Mouse (Mus musculus): ENCODE measurements at regions not wholly inside any gene's neighbourhood (a gene's known extent, or its start where the extent isn't known, plus 50 kb on each side); places are given as distances from the start of the nearest gene placed in this dataset.

DNA sequence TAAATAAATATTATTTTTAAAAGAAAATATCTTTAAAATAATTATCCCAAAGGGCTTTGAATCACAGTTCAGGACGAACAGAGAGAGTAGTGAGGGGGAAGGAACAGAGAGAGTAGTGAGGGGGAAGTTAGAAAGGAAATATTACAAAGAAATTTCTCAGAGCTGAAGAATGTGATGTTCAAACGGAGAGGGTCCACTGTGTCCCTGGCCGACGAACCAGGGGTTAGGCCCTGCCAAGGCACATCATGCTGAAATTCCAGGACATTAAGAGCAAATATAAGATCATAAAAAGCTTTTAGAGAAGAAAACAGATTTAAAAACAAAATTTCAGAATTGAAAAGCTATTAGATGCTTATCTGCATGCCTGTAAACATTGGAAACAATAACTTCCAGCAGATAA lies 61.6 kb downstream of the Skor1 start:
- Histone ChIP-seq H3K27me3 (no peaks in the 10 kb centered on the region), H3K36me3 (no peaks in the 10 kb centered on the region), H3K27ac (replicated peaks) (no peak overlapping the region), H3K9me3 (no peaks in the 10 kb centered on the region), H3K4me2 (no peak overlapping the region), H3K4me1 (replicated peaks) (peaks cover 23% of the 10 kb centered on the region), H3K4me3 (no peak overlapping the region), H3K9ac (no peak overlapping the region)
- ATAC-seq (ENCODE audit: low read depth), result no peak
- 78% methylated on average over 4 of the region's 4 CpGs for WGBS

DNA sequence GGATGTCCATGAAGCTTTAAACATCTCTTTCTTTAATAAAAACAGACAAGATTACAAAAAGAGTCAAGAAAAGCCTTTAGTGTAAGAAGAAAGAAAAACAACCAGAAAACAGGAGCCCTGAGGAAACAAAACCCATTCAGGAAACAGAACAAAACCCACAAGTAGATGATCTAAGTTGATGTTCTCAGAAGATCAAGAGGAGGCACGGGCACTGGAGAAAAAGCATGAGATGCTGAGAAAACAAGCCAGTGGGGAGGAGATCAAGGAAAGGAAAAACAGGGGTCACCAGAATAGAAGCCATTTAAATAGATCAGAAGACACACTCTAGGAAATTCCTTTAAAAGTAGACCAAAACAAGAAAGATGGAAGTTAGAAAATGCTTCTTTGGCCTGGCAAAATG lies 62.1 kb downstream of the Skor1 start:
- Histone ChIP-seq H3K27me3 (no peaks in the 10 kb centered on the region), H3K4me1 (replicated peaks) (peaks cover 18% of the 10 kb centered on the region), H3K27ac (replicated peaks) (no peak overlapping the region), H3K4me2 (no peak overlapping the region), H3K9me3 (no peaks in the 10 kb centered on the region), H3K36me3 (no peaks in the 10 kb centered on the region), H3K9ac (no peak overlapping the region), H3K4me3 (no peak overlapping the region)
- 73% methylated on average over 1 of the region's 1 CpGs for WGBS
- ATAC-seq (ENCODE audit: low read depth), result no peak

DNA sequence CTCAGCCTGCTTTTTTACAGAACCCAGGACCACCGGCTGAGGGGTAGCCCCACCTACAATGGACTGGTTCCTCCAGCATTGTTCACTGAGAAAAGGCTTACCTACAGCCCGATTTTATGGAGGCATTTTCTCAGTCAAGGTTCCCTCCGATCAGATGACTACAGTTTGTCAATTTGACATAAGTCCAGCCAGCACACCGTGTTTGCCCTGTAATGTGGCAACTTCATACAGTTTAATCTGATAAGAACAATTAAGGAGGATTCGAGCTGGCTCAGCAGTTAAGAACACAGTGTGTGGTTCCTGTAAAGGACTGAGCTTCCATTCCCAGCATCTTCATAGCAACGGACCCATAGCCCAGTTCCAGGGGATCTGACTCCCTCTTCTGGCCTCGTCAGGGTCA lies 65.9 kb downstream of the Skor1 start:
- 88% methylated on average over 7 of the region's 7 CpGs for WGBS
- no peak overlapping the region for H3K27ac ChIP-seq (replicated peaks)
- ATAC-seq (ENCODE audit: low read depth), result no peak
- no peak overlapping the region for H3K4me2 ChIP-seq
- no peaks in the 10 kb centered on the region for H3K9me3 ChIP-seq
- no peaks in the 10 kb centered on the region for H3K36me3 ChIP-seq
- H3K4me3 ChIP-seq, result no peak overlapping the region
- H3K9ac ChIP-seq, result no peak overlapping the region
- no peaks in the 10 kb centered on the region for H3K4me1 ChIP-seq (replicated peaks)
- H3K27me3 ChIP-seq, result no peaks in the 10 kb centered on the region

DNA sequence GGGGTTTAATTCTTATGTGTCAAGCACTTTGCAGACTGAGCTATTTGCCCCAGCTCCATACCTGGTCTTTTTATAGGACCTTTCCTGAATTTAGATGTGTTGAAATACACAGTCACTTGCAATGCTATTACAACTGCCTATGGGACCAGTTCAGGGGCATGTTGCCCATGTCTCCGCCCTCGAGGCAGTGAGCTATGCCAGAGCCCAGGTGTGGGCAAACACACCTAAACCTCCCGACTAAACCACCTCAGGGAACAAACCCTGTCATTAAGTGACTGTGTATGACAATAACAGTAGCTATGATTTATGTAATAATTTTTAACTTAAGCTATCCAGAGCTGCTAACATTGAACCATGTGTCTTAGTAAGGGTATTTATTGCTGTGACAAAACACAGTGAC lies 66.5 kb downstream of the Skor1 start:
- 88% methylated on average over 3 of the region's 3 CpGs for WGBS
- Histone ChIP-seq H3K4me3 (no peak overlapping the region), H3K27ac (replicated peaks) (no peak overlapping the region), H3K4me2 (no peak overlapping the region), H3K4me1 (replicated peaks) (no peaks in the 10 kb centered on the region), H3K27me3 (no peaks in the 10 kb centered on the region), H3K9me3 (no peaks in the 10 kb centered on the region), H3K36me3 (no peaks in the 10 kb centered on the region), H3K9ac (no peak overlapping the region)
- no peak for ATAC-seq (ENCODE audit: low read depth)

- no peak for ATAC-seq (ENCODE audit: low read depth)
- no peaks in the 10 kb centered on the region for H3K27me3 ChIP-seq
- no peaks in the 10 kb centered on the region for H3K36me3 ChIP-seq
- H3K9ac ChIP-seq, result no peak overlapping the region
- no peaks in the 10 kb centered on the region for H3K9me3 ChIP-seq
- H3K4me3 ChIP-seq, result no peak overlapping the region
- peaks cover 2% of the 10 kb centered on the region; the same call in 1 of the 2 replicates for H3K4me1 ChIP-seq (replicated peaks)
- 71% methylated on average over 5 of the region's 5 CpGs for WGBS
- H3K4me2 ChIP-seq, result no peak overlapping the region
- no peak overlapping the region for H3K27ac ChIP-seq (replicated peaks)
Measured at GRCm38 (mm10) chr9:63080406-63080805, 68.4 kb downstream of the Skor1 start.

DNA sequence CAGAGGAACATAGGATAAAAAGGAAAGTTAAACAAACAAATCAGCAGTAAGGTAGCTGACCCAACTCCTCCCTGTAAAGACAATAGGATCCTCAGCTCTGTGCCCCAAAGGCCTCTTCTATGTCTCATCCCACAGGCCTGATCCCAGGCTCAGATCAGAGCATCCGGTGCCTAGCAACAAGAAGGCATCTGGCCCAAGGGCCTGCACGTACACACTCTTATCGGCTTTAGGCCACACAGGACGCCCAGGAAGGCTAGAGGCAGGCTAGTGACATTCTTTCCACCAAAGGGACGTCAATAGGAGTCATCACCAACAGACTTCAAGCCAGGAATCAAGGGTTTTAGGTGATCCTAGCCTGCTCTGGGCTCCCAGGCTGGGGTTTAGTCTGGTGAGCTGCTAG lies 73.5 kb downstream of the Skor1 start:
- Histone ChIP-seq H3K27ac (replicated peaks) (no peak overlapping the region), H3K9ac (no peak overlapping the region)
- no peak for ATAC-seq (ENCODE audit: low read depth)

DNA sequence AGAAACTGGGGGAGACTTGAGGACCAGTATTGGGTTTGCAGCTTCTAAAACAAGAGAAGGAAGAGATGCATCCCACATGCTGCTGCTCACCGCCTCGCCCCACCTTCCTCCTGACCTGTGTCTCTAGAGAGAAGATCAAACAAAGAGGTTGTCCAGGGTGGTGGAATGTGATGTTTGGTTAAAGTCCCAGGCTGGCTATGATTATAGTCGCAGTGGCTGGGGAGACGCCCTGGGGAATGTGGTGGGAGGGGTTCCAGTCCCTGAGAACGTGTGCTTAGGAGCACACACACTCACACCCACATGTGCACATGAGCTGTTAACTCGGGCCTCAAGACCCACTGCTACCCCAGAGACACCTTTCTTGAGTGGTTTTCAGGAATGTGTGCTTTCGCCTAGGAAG lies 74.0 kb downstream of the Skor1 start:
- Histone ChIP-seq H3K36me3 (no peaks in the 10 kb centered on the region), H3K4me2 (no peak overlapping the region), H3K27ac (replicated peaks) (peak overlapping the region; percentile 52; the same call in 1 of the 2 replicates), H3K4me1 (replicated peaks) (peaks cover 17% of the 10 kb centered on the region), H3K9me3 (no peaks in the 10 kb centered on the region), H3K4me3 (no peak overlapping the region), H3K27me3 (no peaks in the 10 kb centered on the region), H3K9ac (no peak overlapping the region)
- WGBS, result 42% methylated on average over 7 of the region's 7 CpGs
- no peak for ATAC-seq (ENCODE audit: low read depth)

More for the DNA sequence above, 73.5 kb downstream of the Skor1 start:
- H3K4me3 ChIP-seq, result no peak overlapping the region
- H3K9me3 ChIP-seq, result no peaks in the 10 kb centered on the region
- H3K4me1 ChIP-seq (replicated peaks), result peaks cover 17% of the 10 kb centered on the region
- H3K4me2 ChIP-seq, result no peak overlapping the region
- 34% methylated on average over 5 of the region's 5 CpGs for WGBS
- no peaks in the 10 kb centered on the region for H3K36me3 ChIP-seq
- H3K27me3 ChIP-seq, result no peaks in the 10 kb centered on the region

GRCm38 (mm10) chr9:63074023-63074750 lies 74.6 kb downstream of the Skor1 start:
- peak overlapping the region; percentile 52 for H3K27ac ChIP-seq (replicated peaks)
- H3K36me3 ChIP-seq, result no peaks in the 10 kb centered on the region
- peaks cover 17% of the 10 kb centered on the region for H3K4me1 ChIP-seq (replicated peaks)
- peak overlapping the region; percentile 7; the same call in 1 of the 2 replicates for H3K4me2 ChIP-seq
- H3K4me3 ChIP-seq, result no peak overlapping the region
- no peak overlapping the region for H3K9ac ChIP-seq
- no peak for ATAC-seq (ENCODE audit: low read depth)
- H3K27me3 ChIP-seq, result no peaks in the 10 kb centered on the region
- 36% methylated on average over 10 of the region's 10 CpGs for WGBS
- no peaks in the 10 kb centered on the region for H3K9me3 ChIP-seq

GRCm38 (mm10) chr9:63071032-63071431 lies 77.7 kb downstream of the Skor1 start:
- Histone ChIP-seq H3K27ac (replicated peaks) (no peak overlapping the region), H3K4me3 (no peak overlapping the region), H3K9me3 (no peaks in the 10 kb centered on the region), H3K9ac (no peak overlapping the region), H3K4me2 (no peak overlapping the region), H3K36me3 (no peaks in the 10 kb centered on the region), H3K27me3 (no peaks in the 10 kb centered on the region), H3K4me1 (replicated peaks) (peaks cover 17% of the 10 kb centered on the region)
- WGBS, result 61% methylated on average over 6 of the region's 6 CpGs
- no peak for ATAC-seq (ENCODE audit: low read depth)

- Histone ChIP-seq H3K4me1 (replicated peaks) (peaks cover 10% of the 10 kb centered on the region), H3K4me3 (no peak overlapping the region), H3K27me3 (no peaks in the 10 kb centered on the region), H3K27ac (replicated peaks) (no peak overlapping the region), H3K4me2 (no peak overlapping the region), H3K9ac (no peak overlapping the region), H3K9me3 (no peaks in the 10 kb centered on the region), H3K36me3 (no peaks in the 10 kb centered on the region)
- no peak for ATAC-seq (ENCODE audit: low read depth)
- 85% methylated on average over 6 of the region's 6 CpGs for whole genome bisulfite sequencing
Measured at GRCm38 (mm10) chr9:63069919-63070318, 78.8 kb downstream of the Skor1 start.

GRCm38 (mm10) chr9:63067054-63067406 lies 79.3 kb upstream of the Pias1 start:
- Histone ChIP-seq H3K9me3 (peaks cover 11% of the 10 kb centered on the region), H3K4me2 (no peak overlapping the region), H3K4me3 (no peak overlapping the region), H3K27me3 (no peaks in the 10 kb centered on the region), H3K27ac (replicated peaks) (no peak overlapping the region), H3K4me1 (replicated peaks) (no peaks in the 10 kb centered on the region), H3K9ac (no peak overlapping the region), H3K36me3 (no peaks in the 10 kb centered on the region)
- 70% methylated on average over 2 of the region's 2 CpGs for WGBS
- ATAC-seq (ENCODE audit: low read depth), result no peak

DNA sequence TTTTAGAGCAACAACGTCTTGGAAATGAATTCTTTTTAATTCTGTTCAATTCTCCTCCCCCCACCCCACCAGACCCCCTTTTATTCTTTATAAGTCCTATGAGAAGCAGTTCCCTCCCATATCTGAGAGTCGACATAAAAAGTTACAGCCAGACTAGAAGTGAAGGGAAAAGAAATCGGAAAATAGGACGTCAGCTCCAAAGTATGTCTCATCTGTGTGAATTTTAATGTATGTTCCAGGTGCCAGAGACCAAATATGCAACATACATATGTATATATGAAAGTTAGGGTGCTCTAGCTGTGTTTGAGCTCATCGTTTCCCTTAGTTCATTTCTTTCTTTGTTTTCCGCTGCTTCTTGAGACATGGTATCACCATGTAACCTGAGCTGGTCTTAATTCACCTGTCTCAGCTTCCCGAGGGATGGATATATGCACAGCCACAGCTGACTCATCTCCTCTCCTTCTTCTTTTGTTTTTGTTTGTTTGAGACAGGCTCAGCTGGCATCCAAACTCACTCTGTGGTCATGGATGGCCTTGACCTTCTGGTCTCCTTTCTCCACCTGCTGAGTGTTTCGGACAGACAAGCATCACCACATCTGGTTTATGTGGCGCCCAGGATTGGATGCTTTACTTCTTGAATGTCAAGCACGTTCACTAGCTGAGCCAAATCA lies 78.8 kb upstream of the Pias1 start:
- no peaks in the 10 kb centered on the region for H3K36me3 ChIP-seq
- 85% methylated on average over 10 of the region's 10 CpGs for WGBS
- ATAC-seq (ENCODE audit: low read depth), result no peak

GRCm38 (mm10) chr9:63063525-63063924 lies 75.8 kb upstream of the Pias1 start:
- Histone ChIP-seq H3K9me3 (peaks cover 15% of the 10 kb centered on the region), H3K36me3 (no peaks in the 10 kb centered on the region), H3K27ac (replicated peaks) (no peak overlapping the region), H3K27me3 (no peaks in the 10 kb centered on the region), H3K9ac (no peak overlapping the region), H3K4me3 (no peak overlapping the region), H3K4me2 (no peak overlapping the region), H3K4me1 (replicated peaks) (peaks cover 12% of the 10 kb centered on the region)
- WGBS, result 94% methylated on average over 2 of the region's 2 CpGs
- no peak for ATAC-seq (ENCODE audit: low read depth)

More for the DNA sequence above, 78.8 kb upstream of the Pias1 start:
- Histone ChIP-seq H3K27ac (replicated peaks) (no peak overlapping the region), H3K4me1 (replicated peaks) (no peaks in the 10 kb centered on the region), H3K9me3 (peaks cover 15% of the 10 kb centered on the region), H3K27me3 (no peaks in the 10 kb centered on the region), H3K9ac (no peak overlapping the region), H3K4me2 (no peak overlapping the region), H3K4me3 (no peak overlapping the region)

All from neural tube, embryonic 13.5 days (tissue).